Mouse (Mus musculus): ENCODE data around the gene Gja3. TPM values are rescaled to one million over a fixed set of nuclear protein-coding genes. Genes with fewer than 3 reads are reported as not detected.
"Not testable (repeated sequence)": the region's sequence is repeated elsewhere in the genome, so short reads cannot be mapped to it uniquely, and the experiment has no call there.

The Gja3 gene
- total RNA-seq, 2 experiments from 2014 or later: 0.30 to 0.84 TPM

DNA sequence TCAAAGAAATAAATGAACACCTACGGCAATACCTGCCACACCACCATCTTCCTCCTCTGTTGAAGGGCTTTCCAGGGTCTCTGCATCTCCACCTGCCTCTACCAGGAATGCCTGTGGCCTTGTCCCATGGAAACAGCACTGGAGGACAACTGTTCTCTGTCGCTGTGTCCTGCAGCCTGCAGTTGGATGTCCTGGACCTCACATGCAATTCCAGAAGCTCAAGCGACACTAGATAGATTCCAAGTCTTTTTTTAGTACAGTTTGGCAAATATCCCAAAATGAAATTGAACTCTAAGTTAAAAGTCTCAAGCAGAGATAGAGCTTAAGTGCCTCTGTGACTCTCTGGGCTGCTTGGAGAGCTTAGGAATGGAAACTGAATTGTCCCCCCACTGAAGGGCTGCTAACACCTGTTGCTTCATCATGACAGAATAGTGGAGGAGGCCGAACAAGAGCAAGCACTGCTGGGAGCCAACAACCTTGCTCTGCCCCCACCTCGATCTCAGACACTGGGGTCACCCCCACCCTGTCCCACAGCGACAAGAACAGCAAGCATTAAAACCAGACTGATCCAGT lies 22.9 kb downstream of the Gja3 start:
- no peak for DNase-seq (ENCODE audit: low spot score in 2 of 2)

DNA sequence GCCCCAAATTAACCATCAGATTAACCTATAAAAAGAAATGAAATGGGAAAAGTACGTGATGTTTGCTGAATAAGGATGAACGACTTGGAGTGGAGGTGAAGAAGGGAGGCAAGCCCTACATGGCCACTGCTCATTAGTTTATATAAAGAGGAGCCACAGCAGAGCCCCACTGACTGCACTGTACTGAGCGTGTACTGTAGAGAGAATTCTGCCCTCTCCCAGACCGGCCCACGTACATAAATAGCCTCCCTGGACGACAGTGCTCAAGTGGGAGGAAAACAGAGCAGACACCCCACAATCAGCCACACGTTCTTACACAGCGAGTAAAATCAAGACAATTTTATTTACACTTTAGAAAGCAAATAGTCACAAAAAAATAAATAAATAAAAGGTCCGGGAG lies 23.8 kb downstream of the Gja3 start:
- no peak for DNase-seq (ENCODE audit: low spot score in 2 of 2)

DNA sequence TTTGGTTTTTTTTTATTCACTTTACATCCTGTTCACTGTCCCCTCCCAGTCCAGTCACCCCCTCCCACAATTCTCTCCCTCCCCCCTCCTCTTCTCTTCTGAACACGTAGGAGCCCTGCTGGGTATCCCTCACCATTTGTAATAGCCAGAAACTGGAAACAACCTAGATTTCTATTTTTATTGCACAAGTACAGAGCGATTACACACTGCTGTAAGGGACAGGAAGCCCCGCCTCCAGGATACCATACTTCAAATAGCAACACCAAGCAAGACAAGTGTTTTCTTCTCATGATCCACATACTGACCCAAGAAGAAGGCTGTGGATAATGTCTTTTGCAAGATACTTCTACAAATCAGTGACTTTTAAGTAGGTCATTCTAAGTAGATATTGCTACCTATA lies 25.1 kb downstream of the Gja3 start:
- DNase-seq (ENCODE audit: low spot score in 2 of 2): no peak

DNA sequence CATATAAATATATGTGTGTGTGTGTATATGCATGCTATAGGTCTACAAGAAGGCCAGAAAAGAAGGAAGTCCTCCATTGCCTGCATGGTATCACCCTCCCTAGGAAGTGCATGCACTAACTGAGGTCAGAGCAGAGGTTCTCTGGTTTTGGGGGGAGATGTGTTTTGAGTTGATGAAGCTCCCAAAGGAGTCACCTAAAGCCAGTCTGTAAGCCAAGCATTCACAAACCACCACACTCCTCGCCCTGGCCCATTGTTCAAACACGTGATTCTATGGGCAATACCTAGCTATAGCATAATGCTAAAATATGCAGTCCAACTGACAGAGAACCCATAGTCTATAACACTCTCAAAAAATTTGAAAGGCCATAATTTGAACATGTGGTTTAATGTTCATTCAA lies 39.5 kb downstream of the Gja3 start:
- no peak for DNase-seq (ENCODE audit: low spot score in 2 of 2)

DNA sequence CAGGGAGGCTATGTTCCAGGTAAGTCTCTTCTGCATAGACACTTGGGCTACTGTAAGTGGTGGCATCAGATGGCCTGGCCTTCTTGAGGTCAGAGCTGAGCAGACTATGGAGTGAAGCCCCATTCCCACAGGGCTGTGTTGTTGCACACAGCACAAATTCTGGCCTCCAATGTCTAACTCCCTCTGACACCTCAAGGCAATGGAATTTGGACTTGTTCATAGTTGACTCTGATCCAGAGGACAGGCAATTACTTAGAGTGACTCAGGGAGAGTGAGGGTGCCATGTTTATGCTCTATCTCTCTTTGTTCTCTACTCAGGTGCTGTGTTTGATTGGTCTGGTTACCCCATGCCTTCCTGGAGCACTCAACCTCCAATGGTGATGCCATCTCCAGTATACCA lies 41.1 kb downstream of the Gja3 start:
- DNase-seq (ENCODE audit: low spot score in 2 of 2): not testable (repeated sequence)

DNA sequence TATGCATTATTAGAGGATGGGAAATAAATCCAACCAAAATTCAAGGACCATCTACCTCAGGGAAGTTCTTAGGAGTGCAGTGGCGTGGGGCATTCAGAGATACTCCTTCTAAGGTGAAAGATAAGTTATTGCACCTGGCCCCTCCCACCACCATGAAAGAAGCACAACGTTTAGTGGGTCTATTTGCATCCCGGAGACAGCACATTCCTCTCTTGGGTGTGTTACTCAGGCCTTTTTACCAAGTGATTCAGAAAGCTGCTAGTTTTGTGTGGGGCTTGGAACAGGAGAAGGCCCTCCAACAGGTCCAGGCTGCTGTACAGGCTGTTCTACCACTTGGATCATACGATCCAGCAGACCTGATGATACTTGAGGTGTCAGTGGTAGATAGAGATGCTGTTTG lies 69.3 kb downstream of the Gja3 start:
- no peak for DNase-seq (ENCODE audit: low spot score in 2 of 2)

Other genes starting within 250 kb of the Gja3 start
- gene Zmym5, start 246.4 kb downstream of the Gja3 start, total RNA-seq (2021): 10 to 100 TPM; 27.0 to 30.1 TPM
- 10 to 100 TPM; 89.1 to 91.8 TPM for gene Zmym2, start 171.4 kb downstream of the Gja3 start, total RNA-seq (2021)
- gene Gjb2, start 46.6 kb upstream of the Gja3 start, total RNA-seq (2021): 1 to 10 TPM; 6.4 to 8.3 TPM
- 1 to 10 TPM; 1.4 to 1.5 TPM for gene Gm4491, start 57.8 kb upstream of the Gja3 start, total RNA-seq (2021)
- gene Gjb6, start 75.5 kb upstream of the Gja3 start, total RNA-seq (2021): 100 to 1,000 TPM; 114 to 125 TPM

Measured in layer of hippocampus, adult 18-20 months (tissue).